Comparison of ENCODE assay signal across 13 mouse cellular contexts in genomic region chr11:97803847-97804246, GRCm38 (mm10). TPM values are rescaled to one million over a fixed set of nuclear protein-coding genes. Genes with fewer than 3 reads are reported as not detected.
DNase-seq lines count a peak whose midpoint lies in the region; ATAC-seq and TF ChIP-seq lines count a peak whose summit lies in the region.
"Had no signal": no experiment of that assay in that cellular context is flagged by ENCODE, and none has a peak within 500 bp of the region (broad histone marks: within the 10 kb centered on the region; RNA-seq: fewer than 3 reads in every experiment).

No protein-coding gene starts in this region.

- H3K4me2 ChIP-seq in embryonic facial prominence, embryonic 13.5 days: peak overlapping the region; percentile 62; the same call in 1 of the 2 replicates
- H3K4me2 ChIP-seq in liver, embryonic 14.5 days (ENCODE audit: low read depth): peak overlapping the region; percentile 6; the same call in 1 of the 2 replicates

- no peak for TF ChIP-seq CTCF in layer of hippocampus, adult 2 months (conservative IDR thresholded peaks at IDR 0.05)
- no peak for TF ChIP-seq CTCF in liver, embryonic 14.5 days (IDR thresholded peaks at IDR 0.05; ENCODE audit: low read depth)

- H3K4me1 ChIP-seq in embryonic facial prominence, embryonic 13.5 days: peaks cover 69% of the 10 kb centered on the region
- peaks cover 2 to 42% of the 10 kb centered on the region in 2 experiments; a peak in 3 of 4 replicates for H3K4me1 ChIP-seq in liver, embryonic 14.5 days (replicated peaks; ENCODE audit: control insufficient read depth in 2 of 2, insufficient read depth in 2 of 2, low read length in 1 of 2)

- no peak for TF ChIP-seq EP300 in liver, embryonic 14.5 days (IDR thresholded peaks at IDR 0.05; ENCODE audit: low read depth)

- H3K27ac ChIP-seq in layer of hippocampus, adult 2 months: peak overlapping the region; percentile 74; the same call in 1 of the 2 replicates
- peak overlapping the region; percentile 93 for H3K27ac ChIP-seq in embryonic facial prominence, embryonic 13.5 days
- H3K27ac ChIP-seq in liver, embryonic 14.5 days: no peak overlapping the region

- H3K4me3 ChIP-seq in layer of hippocampus, adult 2 months: no peak overlapping the region
- no peak overlapping the region for H3K4me3 ChIP-seq in embryonic facial prominence, embryonic 13.5 days
- H3K4me3 ChIP-seq in liver, embryonic 14.5 days (ENCODE audit: insufficient read depth in 1 of 2, low read depth in 2 of 2, low read length in 2 of 2): no peak overlapping the region

- no peak overlapping the region for H3K9ac ChIP-seq in embryonic facial prominence, embryonic 13.5 days
- H3K9ac ChIP-seq in liver, embryonic 14.5 days (replicated peaks): no peak overlapping the region

- H3K27me3 ChIP-seq in embryonic facial prominence, embryonic 13.5 days: no peaks in the 10 kb centered on the region
- no peaks in the 10 kb centered on the region for H3K27me3 ChIP-seq in liver, embryonic 14.5 days (ENCODE audit: control insufficient read depth, insufficient read depth, low read length)
- H3K27me3 ChIP-seq: Patski had no signal

- no peaks in the 10 kb centered on the region for H3K9me3 ChIP-seq in embryonic facial prominence, embryonic 13.5 days
- no peaks in the 10 kb centered on the region for H3K9me3 ChIP-seq in liver, embryonic 14.5 days (ENCODE audit: control insufficient read depth, low read length)

- peaks cover 26% of the 10 kb centered on the region for H3K36me3 ChIP-seq in embryonic facial prominence, embryonic 13.5 days
- no peaks in the 10 kb centered on the region for H3K36me3 ChIP-seq in liver, embryonic 14.5 days (replicated peaks; ENCODE audit: control insufficient read depth, insufficient read depth, low read depth)

- no peak for ATAC-seq in embryonic facial prominence, embryonic 13.5 days (ENCODE audit: insufficient number of reproducible peaks, insufficient read depth, low FRiP score, low TSS enrichment, low read depth)
- no peak for ATAC-seq in liver, embryonic 14.5 days (ENCODE audit: insufficient read depth)
- ATAC-seq in cerebellum, adult (ENCODE audit: insufficient number of reproducible peaks, low FRiP score, low TSS enrichment): no peak
- ATAC-seq: Patski had no signal

- intact Hi-C loops in left cerebral cortex, postnatal 36 days (cut with DNase I): no loop called here

- WGBS in embryonic facial prominence, embryonic 13.5 days: 69% methylated on average over 5 of the region's 5 CpGs
- WGBS in liver, embryonic 14.5 days (ENCODE audit: insufficient replicate concordance): 59% methylated on average over 5 of the region's 5 CpGs

- DNase-seq in adrenal gland, adult 2 months: peak; percentile 46
- no peak for DNase-seq in adrenal gland, postnatal 25 days
- DNase-seq in layer of hippocampus, adult 2 months (ENCODE audit: low spot score in 2 of 2): no peak
- DNase-seq in layer of hippocampus, adult 18-20 months (ENCODE audit: low spot score in 2 of 2): no peak
- DNase-seq in liver, embryonic 14.5 days (ENCODE audit: low read depth in 3 of 3, low spot score in 3 of 3): no peak
- DNase-seq in left cerebral cortex, postnatal 36 days (ENCODE audit: low spot score in 2 of 2): no peak
- DNase-seq: embryo, embryonic 11 days had no signal

RNA-seq across cellular contexts. Expression of gene Lasp1, which starts 5.0 kb away (rescaled TPM):
- 100 to 1,000 TPM; 118 to 172 TPM for total RNA-seq in adrenal gland, adult 2 months (2021)
- polyA plus RNA-seq in adrenal gland, adult 2 months (2012; rRNA removed): 127 and 138 TPM in 2 replicates
- 103 and 142 TPM in 2 replicates for total RNA-seq in adrenal gland, postnatal 25 days (2021)
- total RNA-seq in layer of hippocampus, adult 2 months (2021): 10 to 100 TPM; 88.1 to 91.4 TPM
- 100 to 1,000 TPM; 107 to 110 TPM for total RNA-seq in layer of hippocampus, adult 18-20 months (2021)
- 122 and 131 TPM in 2 replicates for polyA plus RNA-seq in embryonic facial prominence, embryonic 13.5 days (2015; fragmentation: Nextera tagmentation; extraction: Ambion mirVana)
- polyA plus RNA-seq in liver, embryonic 14.5 days (2012; rRNA removed): 19.1 and 19.5 TPM in 2 replicates
- polyA plus RNA-seq in liver, embryonic 14.5 days (2014; fragmentation: Nextera tagmentation; extraction: Ambion mirVana): 15.5 and 20.3 TPM in 2 replicates
- total RNA-seq in left cerebral cortex, postnatal 36 days (2021): 100 to 1,000 TPM; 175 to 183 TPM

RNA-seq across cellular contexts. Expression of gene Rpl23, which starts 21.6 kb away (rescaled TPM):
- total RNA-seq in adrenal gland, adult 2 months (2021): 100 to 1,000 TPM; 700 to 846 TPM
- polyA plus RNA-seq in adrenal gland, adult 2 months (2012; rRNA removed): 13.7 and 14.2 TPM in 2 replicates
- 741 and 851 TPM in 2 replicates for total RNA-seq in adrenal gland, postnatal 25 days (2021)
- total RNA-seq in layer of hippocampus, adult 2 months (2021): 100 to 1,000 TPM; 361 to 374 TPM
- total RNA-seq in layer of hippocampus, adult 18-20 months (2021): 100 to 1,000 TPM; 367 to 379 TPM
- polyA plus RNA-seq in embryonic facial prominence, embryonic 13.5 days (2015; fragmentation: Nextera tagmentation; extraction: Ambion mirVana): 596 and 632 TPM in 2 replicates
- polyA plus RNA-seq in liver, embryonic 14.5 days (2012; rRNA removed): 229 and 484 TPM in 2 replicates
- 485 and 502 TPM in 2 replicates for polyA plus RNA-seq in liver, embryonic 14.5 days (2014; fragmentation: Nextera tagmentation; extraction: Ambion mirVana)
- 100 to 1,000 TPM; 330 to 339 TPM for total RNA-seq in left cerebral cortex, postnatal 36 days (2021)

RNA-seq across cellular contexts. Expression of gene 1700001P01Rik, which starts 28.1 kb away (rescaled TPM):
- under 1 TPM in 1 of 2 experiments, not detected in 1; 0.49 TPM for total RNA-seq in adrenal gland, adult 2 months (2021)
- polyA plus RNA-seq in adrenal gland, adult 2 months (2012; rRNA removed): not detected in 2 replicates
- not detected in 2 replicates for total RNA-seq in adrenal gland, postnatal 25 days (2021)
- 1 to 10 TPM; 1.3 to 2.4 TPM for total RNA-seq in layer of hippocampus, adult 2 months (2021)
- 1 to 10 TPM; 1.1 to 1.2 TPM for total RNA-seq in layer of hippocampus, adult 18-20 months (2021)
- polyA plus RNA-seq in embryonic facial prominence, embryonic 13.5 days (2015; fragmentation: Nextera tagmentation; extraction: Ambion mirVana): 0.62 and 0.84 TPM in 2 replicates
- 0.08 TPM in 1 of 2 replicates, not detected in the other for polyA plus RNA-seq in liver, embryonic 14.5 days (2012; rRNA removed)
- not detected in 2 replicates for polyA plus RNA-seq in liver, embryonic 14.5 days (2014; fragmentation: Nextera tagmentation; extraction: Ambion mirVana)
- 1 to 10 TPM in 1 of 2 experiments, not detected in 1; 1.1 TPM for total RNA-seq in left cerebral cortex, postnatal 36 days (2021)
- polyA plus RNA-seq: liver, embryonic 16.5 days; neural tube, embryonic 11.5 days; spleen, adult 2 months had no signal

RNA-seq across cellular contexts. Expression of gene B230217C12Rik, which starts 36.7 kb away (rescaled TPM):
- total RNA-seq in adrenal gland, adult 2 months (2021): 1 to 10 TPM; 2.9 to 4.6 TPM
- 1.8 and 2.5 TPM in 2 replicates for polyA plus RNA-seq in adrenal gland, adult 2 months (2012; rRNA removed)
- total RNA-seq in adrenal gland, postnatal 25 days (2021): 5.1 and 5.5 TPM in 2 replicates
- 10 to 100 TPM; 67.8 to 72.6 TPM for total RNA-seq in layer of hippocampus, adult 2 months (2021)
- total RNA-seq in layer of hippocampus, adult 18-20 months (2021): 10 to 100 TPM; 70.8 to 71.5 TPM
- polyA plus RNA-seq in embryonic facial prominence, embryonic 13.5 days (2015; fragmentation: Nextera tagmentation; extraction: Ambion mirVana): 10.5 and 11.8 TPM in 2 replicates
- polyA plus RNA-seq in liver, embryonic 14.5 days (2012; rRNA removed): 0.60 and 0.81 TPM in 2 replicates
- polyA plus RNA-seq in liver, embryonic 14.5 days (2014; fragmentation: Nextera tagmentation; extraction: Ambion mirVana): 0.19 and 0.63 TPM in 2 replicates
- 10 to 100 TPM; 79.9 to 81.0 TPM for total RNA-seq in left cerebral cortex, postnatal 36 days (2021)

RNA-seq across cellular contexts. Expression of gene Cwc25, which starts 37.5 kb away (rescaled TPM):
- 10 to 100 TPM; 17.5 to 28.9 TPM for total RNA-seq in adrenal gland, adult 2 months (2021)
- 5.1 and 6.5 TPM in 2 replicates for polyA plus RNA-seq in adrenal gland, adult 2 months (2012; rRNA removed)
- 19.5 and 22.6 TPM in 2 replicates for total RNA-seq in adrenal gland, postnatal 25 days (2021)
- 10 to 100 TPM; 20.1 to 20.6 TPM for total RNA-seq in layer of hippocampus, adult 2 months (2021)
- total RNA-seq in layer of hippocampus, adult 18-20 months (2021): 10 to 100 TPM; 18.6 to 23.2 TPM
- 22.5 and 23.3 TPM in 2 replicates for polyA plus RNA-seq in embryonic facial prominence, embryonic 13.5 days (2015; fragmentation: Nextera tagmentation; extraction: Ambion mirVana)
- 4.5 and 5.7 TPM in 2 replicates for polyA plus RNA-seq in liver, embryonic 14.5 days (2012; rRNA removed)
- polyA plus RNA-seq in liver, embryonic 14.5 days (2014; fragmentation: Nextera tagmentation; extraction: Ambion mirVana): 3.5 and 4.5 TPM in 2 replicates
- total RNA-seq in left cerebral cortex, postnatal 36 days (2021): 10 to 100 TPM; 20.2 to 20.7 TPM
